Mouse (Mus musculus) forebrain, postnatal 0 days (tissue): ENCODE measurements around the gene Ccdc159. TPM values are rescaled to one million over a fixed set of nuclear protein-coding genes. Genes with fewer than 3 reads are reported as not detected.

Experiments used
- ATAC-seq: fragments of 200-750 bp; cut with Nextera tagmentation; 2 replicates; pipeline ENCODE4 v1.8.0; 2017; ENCODE audit warnings: mild to moderate bottlenecking, moderate library complexity
- DNase-seq: peaks from one replicate; pipeline ENCODE4 v3.0.0-alpha.2; 2015
- H3K27ac ChIP-seq: fragments of 300-500 bp; sonication (generic); 2 replicates; pipeline ENCODE4 v1.5.1; 2014; ENCODE audit warnings: low read depth, mild to moderate bottlenecking, antibody characterized with exemption, low read length, moderate library complexity, mixed read lengths
- H3K27me3 ChIP-seq: fragments of 300-500 bp; sonication (generic); 2 replicates; pipeline ENCODE4 v1.6.1; 2014; ENCODE audit warnings: mild to moderate bottlenecking, low read length, mixed read lengths; ENCODE audit not compliant: insufficient read depth
- H3K36me3 ChIP-seq: fragments of 300-500 bp; sonication (generic); 2 replicates; pipeline ENCODE4 v1.6.1; 2014; ENCODE audit warnings: mild to moderate bottlenecking, moderate library complexity; ENCODE audit not compliant: insufficient read depth
- H3K4me1 ChIP-seq: fragments of 300-500 bp; sonication (generic); 2 replicates; pipeline ENCODE4 v1.6.1; 2014; ENCODE audit warnings: antibody characterized with exemption; ENCODE audit not compliant: insufficient read depth
- H3K4me2 ChIP-seq: fragments of 300-500 bp; sonication (generic); 2 replicates; pipeline ENCODE4 v1.6.1; 2014; ENCODE audit warnings: low read depth, mild to moderate bottlenecking, moderate library complexity
- H3K4me3 ChIP-seq: fragments of 300-500 bp; sonication (generic); 2 replicates; pipeline ENCODE4 v1.5.1; 2014; ENCODE audit warnings: low read depth, low read length, mixed read lengths
- H3K9ac ChIP-seq: fragments of 300-500 bp; sonication (generic); 2 replicates; pipeline ENCODE4 v1.6.1; 2014; ENCODE audit warnings: mild to moderate bottlenecking
- H3K9me3 ChIP-seq: fragments of 300-500 bp; sonication (generic); 2 replicates; pipeline ENCODE4 v1.6.1; 2016; ENCODE audit warnings: low read length
- CTCF ChIP-seq: sonication (generic); IDR thresholded peaks from 2 replicates; pipeline ENCODE4 v1.5.1; 2016; ENCODE audit warnings: antibody characterized with exemption, control low read depth, low read depth
- WGBS: fragments of 180-500 bp; shearing (Covaris S2); extraction: QIAGEN DNeasy Blood & Tissue Kit; methylation state at CpG from one replicate; pipeline ENCODE4 v1.1.7; 2014; 5-methylcytosine and 5-hydroxymethylcytosine counted together
- polyA plus RNA-seq: library from polyadenylated mRNA; unstranded; fragments of >200 nt; fragmentation: Nextera tagmentation; extraction: Ambion mirVana; gene quantifications from 2 replicates; pipeline ENCODE4 v1.2.1, GENCODE M21; 2015
- total RNA-seq: library from RNA; depleted of rRNA; stranded (reverse); fragments of >200 nt; gene quantifications from 2 replicates; pipeline ENCODE4 v1.2.3, GENCODE M21; 2014

The Ccdc159 gene
- total and polyA plus RNA-seq, 2 experiments from 2014 or later, result 4.1 to 8.6 TPM

GRCm38 (mm10) chr9:21916851-21917492 lies 10.3 kb upstream of the Ccdc159 start:
- Histone ChIP-seq H3K27ac (peak overlapping the region; percentile 92), H3K9me3 (no peaks in the 10 kb centered on the region), H3K4me1 (peaks cover 4% of the 10 kb centered on the region; the same call in 1 of the 2 replicates), H3K36me3 (peaks cover 21% of the 10 kb centered on the region), H3K27me3 (no peaks in the 10 kb centered on the region), H3K9ac (peak overlapping the region; percentile 60), H3K4me2 (peak overlapping the region; percentile 69), H3K4me3 (peak overlapping the region; percentile 68)
- TF ChIP-seq CTCF, result no peak
- 75% methylated on average over 3 of the region's 3 CpGs for WGBS
- DNase-seq (no peak), ATAC-seq (no peak)

- 1% methylated on average over 35 of the region's 35 CpGs for WGBS
- H3K9me3 ChIP-seq, result no peaks in the 10 kb centered on the region
- H3K4me1 ChIP-seq, result peaks cover 4% of the 10 kb centered on the region; the same call in 1 of the 2 replicates
- peak overlapping the region; percentile 69 for H3K4me2 ChIP-seq
- peak overlapping the region; percentile 68 for H3K4me3 ChIP-seq
- ATAC-seq (peak; percentile 86), DNase-seq (peak; percentile 84)
- TF ChIP-seq CTCF, result no peak
- no peaks in the 10 kb centered on the region for H3K27me3 ChIP-seq
- peak overlapping the region; percentile 92 for H3K27ac ChIP-seq
- peak overlapping the region; percentile 60 for H3K9ac ChIP-seq
- H3K36me3 ChIP-seq, result peaks cover 21% of the 10 kb centered on the region
Observed at GRCm38 (mm10) chr9:21917493-21918034, 9.7 kb upstream of the Ccdc159 start.

- peak within 1 kb of the TSS; percentile 69 for H3K4me2 ChIP-seq
- H3K9ac ChIP-seq, result peak within 1 kb of the TSS; percentile 60
- peak; percentile 94 for DNase-seq
- no peak for TF ChIP-seq CTCF
- H3K4me1 ChIP-seq, result peaks cover 4% of the 10 kb centered on the region; the same call in 1 of the 2 replicates
- H3K4me3 ChIP-seq, result peak within 1 kb of the TSS; percentile 68
- no peaks in the 10 kb centered on the region for H3K9me3 ChIP-seq
- no peaks in the 10 kb centered on the region for H3K27me3 ChIP-seq
- H3K27ac ChIP-seq, result peak within 1 kb of the TSS; percentile 92
- H3K36me3 ChIP-seq, result peaks cover 17% of the 10 kb centered on the region
- peak; percentile 87 for ATAC-seq
- 2% methylated on average over 36 of the region's 36 CpGs for WGBS
Observed at GRCm38 (mm10) chr9:21918035-21918592, 9.2 kb upstream of the Ccdc159 start, which contains the start of gene Rab3d. TSS of gene Rab3d (minus strand) at chr9:21918192.

GRCm38 (mm10) chr9:21918692-21919384 lies 8.4 kb upstream of the Ccdc159 start:
- Histone ChIP-seq H3K9me3 (no peaks in the 10 kb centered on the region), H3K4me3 (peak overlapping the region; percentile 68; the same call in 1 of the 2 replicates), H3K27me3 (no peaks in the 10 kb centered on the region), H3K36me3 (peaks cover 12% of the 10 kb centered on the region), H3K4me2 (peak overlapping the region; percentile 69), H3K9ac (no peak overlapping the region), H3K27ac (no peak overlapping the region), H3K4me1 (peaks cover 4% of the 10 kb centered on the region; the same call in 1 of the 2 replicates)
- ATAC-seq, result no peak
- WGBS, result 18% methylated on average over 5 of the region's 5 CpGs
- no peak for TF ChIP-seq CTCF
- DNase-seq, result no peak

- H3K4me3 ChIP-seq, result no peak overlapping the region
- no peak overlapping the region for H3K4me2 ChIP-seq
- H3K4me1 ChIP-seq, result peaks cover 10% of the 10 kb centered on the region; the same call in 1 of the 2 replicates
- TF ChIP-seq CTCF, result no peak
- H3K27me3 ChIP-seq, result no peaks in the 10 kb centered on the region
- ATAC-seq (no peak), DNase-seq (no peak)
- WGBS, result 96% methylated on average over 4 of the region's 4 CpGs
- H3K36me3 ChIP-seq, result 0 out of 2 replicates have a peak, but pooled peaks cover 3% of the 10 kb centered on the region
- H3K9me3 ChIP-seq, result no peaks in the 10 kb centered on the region
- H3K9ac ChIP-seq, result no peak overlapping the region
- no peak overlapping the region for H3K27ac ChIP-seq
Observed at GRCm38 (mm10) chr9:21923036-21923435, 4.2 kb upstream of the Ccdc159 start.

- Histone ChIP-seq H3K9ac (no peak overlapping the region), H3K4me2 (no peak overlapping the region), H3K4me3 (no peak overlapping the region), H3K27me3 (no peaks in the 10 kb centered on the region), H3K9me3 (no peaks in the 10 kb centered on the region), H3K27ac (no peak overlapping the region), H3K4me1 (peaks cover 10% of the 10 kb centered on the region; the same call in 1 of the 2 replicates), H3K36me3 (0 out of 2 replicates have a peak, but pooled peaks cover 3% of the 10 kb centered on the region)
- 73% methylated on average over 3 of the region's 3 CpGs for WGBS
- DNase-seq (no peak), ATAC-seq (no peak)
- no peak for TF ChIP-seq CTCF
Observed at GRCm38 (mm10) chr9:21923490-21924098, 3.7 kb upstream of the Ccdc159 start.
